Mouse (Mus musculus) midbrain, embryonic 14.5 days (tissue): ENCODE measurements around the gene Eif3d. TPM values are rescaled to one million over a fixed set of nuclear protein-coding genes. Genes with fewer than 3 reads are reported as not detected.

Source experiments
- polyA plus RNA-seq: library from polyadenylated mRNA; unstranded; fragments of >200 nt; fragmentation: Nextera tagmentation; extraction: Ambion mirVana; gene quantifications from 2 replicates; pipeline ENCODE4 v1.2.1, GENCODE M21; 2014

Gene Eif3d
- polyA plus RNA-seq, 1 experiment from 2014 or later = 186 TPM

Other genes starting within 250 kb of the Eif3d start
- gene Apol9b, start 241.8 kb downstream of the Eif3d start, polyA plus RNA-seq = not detected in 2 replicates
- 0.11 TPM in 2 replicates for gene Apol8, start 213.8 kb downstream of the Eif3d start, polyA plus RNA-seq
- 7.3 and 14.8 TPM in 2 replicates for gene Myh9, start 128.6 kb downstream of the Eif3d start, polyA plus RNA-seq
- 219 and 234 TPM in 2 replicates for gene Txn2, start 41.8 kb downstream of the Eif3d start, polyA plus RNA-seq
- 9.2 and 9.4 TPM in 2 replicates for gene Foxred2, start 14.1 kb downstream of the Eif3d start, polyA plus RNA-seq
- 12.7 and 19.7 TPM in 2 replicates for gene Cacng2, start 149.2 kb upstream of the Eif3d start, polyA plus RNA-seq
- gene Ift27, start 203.3 kb upstream of the Eif3d start, polyA plus RNA-seq = 102 and 110 TPM in 2 replicates
- 7.2 and 9.6 TPM in 2 replicates for gene Pvalb, start 235.6 kb upstream of the Eif3d start, polyA plus RNA-seq